Mouse (Mus musculus) cortical plate, adult 2 months (tissue): ENCODE results near the gene Tmem229b.

Source experiments
- CTCF ChIP-seq: fragments of 200-500 bp; IDR thresholded peaks from 2 replicates; pipeline ENCODE4 v1.5.1; 2011; ENCODE audit warnings: mild to moderate bottlenecking, control low read depth, low read length; ENCODE audit not compliant: insufficient read depth; ENCODE audit errors: extremely low read depth
- POLR2A ChIP-seq: fragments of 200-500 bp; IDR thresholded peaks from 2 replicates; pipeline ENCODE4 v1.6.1; 2011; ENCODE audit warnings: mild to moderate bottlenecking, low read length, control low read depth; ENCODE audit not compliant: insufficient read depth; ENCODE audit errors: extremely low read depth

- TF ChIP-seq POLR2A: no peak
- TF ChIP-seq CTCF: no peak
Observed at GRCm38 (mm10) chr12:78971649-78972048, 35.8 kb downstream of the Tmem229b start.
